Mouse (Mus musculus): ENCODE data around the gene Inpp5b. TPM values are rescaled to one million over a fixed set of nuclear protein-coding genes. Genes with fewer than 3 reads are reported as not detected.
A peak's percentile ranks its signal among the peaks of the same experiment; 100 is the strongest.
"Not testable (repeated sequence)": the region's sequence is repeated elsewhere in the genome, so short reads cannot be mapped to it uniquely, and the experiment has no call there.

Inpp5b gene
- total and polyA plus RNA-seq, 3 experiments, result 48.3 to 127 (median 119) TPM

GRCm38 (mm10) chr4:124708518-124709477, 32.9 kb upstream of the Inpp5b start:
- DNase-seq (ENCODE audit: low spot score), result peak; percentile 87
- H3K4me1 ChIP-seq (ENCODE audit: insufficient read depth, low read depth, low read length), result peaks cover 73% of the 10 kb centered on the region
- TF ChIP-seq TAL1 (conservative IDR thresholded peaks at IDR 0.05; ENCODE audit: low read depth, low read length), result no peak

GRCm38 (mm10) chr4:124709961-124710446, 31.6 kb upstream of the Inpp5b start:
- H3K36me3 ChIP-seq (replicated peaks), result peaks cover 39% of the 10 kb centered on the region
- ATAC-seq (ENCODE audit: extremely low read depth, insufficient number of reproducible peaks, low FRiP score, poor library complexity, severe bottlenecking), result no peak
- no peak overlapping the region; the same call in 1 of the 2 replicates for H3K4me3 ChIP-seq (ENCODE audit: low read depth, low read length)
- no peak for DNase-seq (ENCODE audit: low spot score)
- no peaks in the 10 kb centered on the region for H3K27me3 ChIP-seq (ENCODE audit: insufficient read depth, low read length)
- TF ChIP-seq POLR2AphosphoS5 (IDR thresholded peaks at IDR 0.05; ENCODE audit: insufficient replicate concordance, low read depth, low read length), result no peak
- no peak for TF ChIP-seq GATA1 (IDR thresholded peaks at IDR 0.05; ENCODE audit: borderline replicate concordance, low read length)
- no peak for TF ChIP-seq GATA2 (IDR thresholded peaks at IDR 0.05; ENCODE audit: borderline replicate concordance, low read depth, low read length)
- TF ChIP-seq TAL1 (conservative IDR thresholded peaks at IDR 0.05; ENCODE audit: low read depth, low read length), result no peak
- no peak for TF ChIP-seq CTCF (IDR thresholded peaks at IDR 0.05; ENCODE audit: low read depth, low read length)
- H3K4me1 ChIP-seq (ENCODE audit: insufficient read depth, low read depth, low read length), result peaks cover 65% of the 10 kb centered on the region
- peaks cover 4% of the 10 kb centered on the region; the same call in 1 of the 2 replicates for H3K9me3 ChIP-seq (replicated peaks)

More at GRCm38 (mm10) chr4:124708518-124709477, 32.9 kb upstream of the Inpp5b start:
- Histone ChIP-seq H3K9me3 (replicated peaks) (peaks cover 4% of the 10 kb centered on the region; the same call in 1 of the 2 replicates), H3K36me3 (replicated peaks) (peaks cover 51% of the 10 kb centered on the region), H3K27me3 (ENCODE audit: insufficient read depth, low read length) (no peaks in the 10 kb centered on the region), H3K4me3 (ENCODE audit: low read depth, low read length) (peak overlapping the region; percentile 71)
- peak; percentile 93 for ATAC-seq (ENCODE audit: extremely low read depth, insufficient number of reproducible peaks, low FRiP score, poor library complexity, severe bottlenecking)

GRCm38 (mm10) chr4:124710776-124711291, 30.8 kb upstream of the Inpp5b start:
- TF ChIP-seq GATA2 (IDR thresholded peaks at IDR 0.05; ENCODE audit: borderline replicate concordance, low read depth, low read length) (no peak), POLR2AphosphoS5 (IDR thresholded peaks at IDR 0.05; ENCODE audit: insufficient replicate concordance, low read depth, low read length) (no peak), TAL1 (conservative IDR thresholded peaks at IDR 0.05; ENCODE audit: low read depth, low read length) (no peak), GATA1 (IDR thresholded peaks at IDR 0.05; ENCODE audit: borderline replicate concordance, low read length) (no peak), CTCF (IDR thresholded peaks at IDR 0.05; ENCODE audit: low read depth, low read length) (peak; percentile 24; the same call in 1 of the 2 replicates)
- peaks cover 62% of the 10 kb centered on the region for H3K4me1 ChIP-seq (ENCODE audit: insufficient read depth, low read depth, low read length)
- peaks cover 34% of the 10 kb centered on the region for H3K36me3 ChIP-seq (replicated peaks)
- no peak for DNase-seq (ENCODE audit: low spot score)
- H3K27me3 ChIP-seq (ENCODE audit: insufficient read depth, low read length), result no peaks in the 10 kb centered on the region
- H3K9me3 ChIP-seq (replicated peaks), result peaks cover 4% of the 10 kb centered on the region; the same call in 1 of the 2 replicates
- H3K4me3 ChIP-seq (ENCODE audit: low read depth, low read length), result no peak overlapping the region
- no peak for ATAC-seq (ENCODE audit: extremely low read depth, insufficient number of reproducible peaks, low FRiP score, poor library complexity, severe bottlenecking)

GRCm38 (mm10) chr4:124712618-124713017, 29.0 kb upstream of the Inpp5b start:
- TF ChIP-seq POLR2AphosphoS5 (IDR thresholded peaks at IDR 0.05; ENCODE audit: insufficient replicate concordance, low read depth, low read length), result no peak
- no peak for TF ChIP-seq TAL1 (conservative IDR thresholded peaks at IDR 0.05; ENCODE audit: low read depth, low read length)
- TF ChIP-seq GATA1 (IDR thresholded peaks at IDR 0.05; ENCODE audit: borderline replicate concordance, low read length), result no peak
- no peak for TF ChIP-seq CTCF (IDR thresholded peaks at IDR 0.05; ENCODE audit: low read depth, low read length)
- TF ChIP-seq GATA2 (IDR thresholded peaks at IDR 0.05; ENCODE audit: borderline replicate concordance, low read depth, low read length), result no peak
- no peaks in the 10 kb centered on the region for H3K27me3 ChIP-seq (ENCODE audit: insufficient read depth, low read length)
- H3K36me3 ChIP-seq (replicated peaks), result peaks cover 34% of the 10 kb centered on the region
- DNase-seq (ENCODE audit: low spot score), result no peak
- ATAC-seq (ENCODE audit: extremely low read depth, insufficient number of reproducible peaks, low FRiP score, poor library complexity, severe bottlenecking), result no peak
- peaks cover 62% of the 10 kb centered on the region for H3K4me1 ChIP-seq (ENCODE audit: insufficient read depth, low read depth, low read length)
- no peaks in the 10 kb centered on the region for H3K9me3 ChIP-seq (replicated peaks)
- no peak overlapping the region for H3K4me3 ChIP-seq (ENCODE audit: low read depth, low read length)

- DNase-seq (ENCODE audit: low spot score); ATAC-seq (ENCODE audit: extremely low read depth, insufficient number of reproducible peaks, low FRiP score, poor library complexity, severe bottlenecking): not testable (repeated sequence)
These were observed 27.8 kb upstream of the Inpp5b start for GRCm38 (mm10) chr4:124713850-124714249.

GRCm38 (mm10) chr4:124714545-124715481, 26.8 kb upstream of the Inpp5b start, which contains the start of gene Sf3a3:
Gene Sf3a3, plus strand, starts transcription at chr4:124714776.
- peak; percentile 43 for TF ChIP-seq CTCF (IDR thresholded peaks at IDR 0.05; ENCODE audit: low read depth, low read length)
- TF ChIP-seq GATA2 (IDR thresholded peaks at IDR 0.05; ENCODE audit: borderline replicate concordance, low read depth, low read length), result no peak
- H3K4me3 ChIP-seq (ENCODE audit: low read depth, low read length), result peak within 1 kb of the TSS; percentile 90
- H3K27me3 ChIP-seq (ENCODE audit: insufficient read depth, low read length), result no peaks in the 10 kb centered on the region
- DNase-seq (ENCODE audit: low spot score), result peak; percentile 90
- H3K4me1 ChIP-seq (ENCODE audit: insufficient read depth, low read depth, low read length), result peaks cover 49% of the 10 kb centered on the region
- peak; percentile 93 for ATAC-seq (ENCODE audit: extremely low read depth, insufficient number of reproducible peaks, low FRiP score, poor library complexity, severe bottlenecking)
- peaks cover 47% of the 10 kb centered on the region for H3K36me3 ChIP-seq (replicated peaks)
- no peaks in the 10 kb centered on the region for H3K9me3 ChIP-seq (replicated peaks)

More at GRCm38 (mm10) chr4:124713850-124714249, 27.8 kb upstream of the Inpp5b start:
- not testable (repeated sequence) for H3K4me3 ChIP-seq (ENCODE audit: low read depth, low read length); H3K27me3 ChIP-seq (ENCODE audit: insufficient read depth, low read length); H3K9me3 ChIP-seq (replicated peaks)
- peaks cover 54% of the 10 kb centered on the region for H3K4me1 ChIP-seq (ENCODE audit: insufficient read depth, low read depth, low read length)
- H3K36me3 ChIP-seq (replicated peaks), result peaks cover 40% of the 10 kb centered on the region
